Mouse (Mus musculus) adrenal gland, postnatal 25 days (tissue): ENCODE data around the gene Commd6. TPM values are rescaled to one million over a fixed set of nuclear protein-coding genes. Genes with fewer than 3 reads are reported as not detected.

Experiments
- DNase-seq: peaks from one replicate; pipeline ENCODE4 v3.0.0; 2021; ENCODE audit warnings: mixed read lengths
- long read RNA-seq: library from polyadenylated mRNA; stranded (forward); transcript quantifications from one replicate; pipeline ENCODE4 v2.0.0, GENCODE M21; 2021
- total RNA-seq: library from RNA; stranded (reverse); gene quantifications from 2 replicates; pipeline ENCODE4 v1.2.3, GENCODE M21; 2021

Commd6 gene
- total RNA-seq = 101 and 111 TPM in 2 replicates
- long read RNA-seq, full-length matches to known transcripts = 4 of 9 reads
- long read RNA-seq, partial matches to known transcripts = 0 of 9 reads
- long read RNA-seq, other reads (novel, unspliced or antisense) = 5 of 9 reads

- peak; percentile 91 for DNase-seq
Measured at GRCm38 (mm10) chr14:101640153-101640843, at the start of gene Commd6. TSS of gene Commd6 (minus strand) at chr14:101640686.

- no peak for DNase-seq
Measured at GRCm38 (mm10) chr14:101688406-101688805, 47.9 kb upstream of the Commd6 start.

DNA sequence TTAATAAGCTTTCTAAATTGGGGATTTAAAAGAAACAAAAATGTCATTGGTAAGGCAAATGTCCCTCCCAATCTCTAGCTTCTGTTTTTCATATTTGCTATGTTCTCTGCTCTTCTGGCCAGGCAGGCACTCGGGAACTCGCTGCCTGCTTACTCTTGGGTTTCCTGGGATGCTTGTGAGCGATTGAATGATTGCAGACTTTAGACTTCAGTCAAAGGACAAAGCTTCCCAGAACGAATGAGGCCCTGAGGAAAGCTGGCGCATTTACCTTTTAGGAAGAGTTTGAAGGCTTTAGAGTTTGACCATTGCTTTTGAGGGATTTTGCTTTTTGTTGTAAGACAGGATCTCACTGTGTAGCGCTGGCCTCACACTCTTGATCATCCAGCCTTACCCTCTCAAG, 47.2 kb upstream of the Commd6 start:
- DNase-seq = no peak

- DNase-seq = no peak
Measured at GRCm38 (mm10) chr14:101672226-101672625, 31.7 kb upstream of the Commd6 start.

DNA sequence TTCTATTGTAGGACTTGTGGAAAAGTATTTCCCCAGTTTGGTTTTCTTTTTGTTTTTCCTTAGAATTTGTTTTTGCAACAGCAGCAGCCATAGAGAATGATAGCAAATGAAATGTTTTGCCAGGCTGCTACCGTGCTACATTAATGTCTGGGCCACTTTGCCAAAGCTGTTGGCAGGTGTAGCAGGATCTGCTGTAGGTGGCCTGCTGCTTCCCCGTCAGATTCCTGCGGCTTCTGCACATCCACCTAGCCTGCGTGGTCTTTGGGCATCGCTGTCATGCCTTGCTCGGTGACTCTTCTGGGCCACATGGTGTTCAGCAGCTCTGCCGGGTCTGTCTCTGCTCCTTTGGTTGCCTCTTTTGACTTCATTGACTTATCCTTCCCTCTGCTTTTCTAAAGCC, 28.1 kb upstream of the Commd6 start:
- no peak for DNase-seq

DNA sequence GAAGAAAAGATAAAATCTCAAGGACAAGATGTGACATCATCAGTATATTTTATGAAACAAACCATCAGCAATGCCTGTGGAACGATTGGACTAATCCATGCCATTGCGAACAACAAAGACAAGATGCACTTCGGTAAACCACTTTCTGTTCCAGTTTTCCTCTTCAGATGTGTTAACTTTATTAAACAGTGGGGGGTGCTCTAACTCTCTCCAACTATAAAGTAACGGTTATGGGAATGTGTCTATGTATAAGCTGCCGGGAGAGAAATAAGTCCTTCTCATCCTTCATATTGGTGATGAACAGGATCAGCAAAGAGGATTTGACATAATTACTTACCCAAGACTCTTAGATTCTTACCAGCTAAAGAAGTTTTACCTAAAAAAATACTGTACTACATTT, 26.1 kb upstream of the Commd6 start:
- DNase-seq = no peak

GRCm38 (mm10) chr14:101666056-101666455, 25.6 kb upstream of the Commd6 start:
- DNase-seq = no peak

DNA sequence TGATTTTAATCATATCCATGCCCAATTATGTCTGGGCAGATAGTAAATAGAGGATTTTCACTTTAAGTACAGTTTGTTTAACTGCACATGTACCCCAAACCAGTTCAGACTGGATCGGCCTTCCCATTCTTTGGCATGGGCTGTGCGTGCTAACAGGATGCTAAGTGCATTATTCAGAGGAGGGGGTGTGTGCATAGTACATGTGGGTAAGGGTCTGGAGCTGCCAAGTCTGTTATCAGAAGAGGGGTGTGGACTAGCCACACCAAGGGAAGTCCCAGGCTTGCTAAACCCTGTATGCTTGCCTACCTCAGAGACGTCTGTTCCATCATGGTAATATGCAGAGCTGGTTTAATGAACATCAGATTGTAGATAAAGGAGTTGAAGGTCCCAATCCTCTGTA, 23.8 kb upstream of the Commd6 start:
- no peak for DNase-seq

DNA sequence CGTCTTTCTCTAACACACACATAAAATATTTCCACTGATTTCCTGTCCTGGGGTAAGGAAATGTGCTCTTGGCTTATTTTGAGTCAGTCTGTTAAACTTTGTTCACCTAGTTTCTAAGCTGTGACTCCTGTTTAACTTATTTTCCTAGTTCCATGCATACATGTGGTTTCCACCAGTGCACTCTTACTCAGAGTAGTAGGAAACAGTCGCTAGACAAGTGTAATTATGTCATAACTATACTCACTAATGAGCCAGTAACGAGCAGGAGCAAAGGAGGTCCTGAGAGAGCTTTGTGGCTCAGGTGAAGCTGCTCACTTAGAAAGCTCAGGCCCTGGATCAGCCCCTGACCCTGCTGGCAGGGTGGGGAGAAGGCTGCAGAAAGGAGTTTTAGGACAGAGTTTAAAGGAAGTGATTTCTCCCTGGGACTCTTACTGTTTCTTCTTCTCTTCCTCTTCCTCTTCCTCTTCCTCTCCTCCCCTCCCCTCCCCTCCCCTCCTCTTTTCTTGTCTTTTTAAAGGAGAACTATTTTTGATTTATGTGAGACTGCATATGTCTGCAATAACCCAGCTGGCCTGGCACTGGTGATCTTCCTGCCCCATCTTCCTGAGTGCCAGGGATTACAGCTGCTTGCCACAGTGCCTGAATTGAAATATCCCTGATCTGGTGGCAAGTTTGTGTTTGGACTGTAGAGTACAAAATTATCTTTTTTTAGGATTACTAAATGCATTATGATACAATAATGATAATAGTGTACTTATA, 21.3 kb upstream of the Commd6 start:
- DNase-seq = no peak

- DNase-seq = no peak
Measured at GRCm38 (mm10) chr14:101656307-101656706, 15.8 kb upstream of the Commd6 start.

DNA sequence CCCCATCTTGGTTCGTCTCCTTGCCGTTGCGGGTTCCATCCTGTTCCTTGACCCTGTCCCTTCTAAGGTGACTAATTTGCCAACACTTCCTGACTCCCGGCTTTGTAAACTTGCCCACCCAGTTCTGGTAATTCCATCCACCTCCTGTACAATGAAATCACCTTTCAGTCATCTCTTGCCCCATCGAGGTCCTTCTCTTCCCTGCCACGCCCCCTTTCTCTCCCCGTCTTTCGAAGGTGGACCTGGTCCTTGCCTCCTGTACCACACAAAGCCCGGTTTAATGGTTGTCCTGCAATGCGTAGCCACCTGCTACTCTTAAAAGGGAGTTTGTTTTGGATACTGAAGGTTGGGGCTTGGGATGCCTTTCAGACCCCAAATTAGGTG, 14.0 kb upstream of the Commd6 start:
- no peak for DNase-seq

DNA sequence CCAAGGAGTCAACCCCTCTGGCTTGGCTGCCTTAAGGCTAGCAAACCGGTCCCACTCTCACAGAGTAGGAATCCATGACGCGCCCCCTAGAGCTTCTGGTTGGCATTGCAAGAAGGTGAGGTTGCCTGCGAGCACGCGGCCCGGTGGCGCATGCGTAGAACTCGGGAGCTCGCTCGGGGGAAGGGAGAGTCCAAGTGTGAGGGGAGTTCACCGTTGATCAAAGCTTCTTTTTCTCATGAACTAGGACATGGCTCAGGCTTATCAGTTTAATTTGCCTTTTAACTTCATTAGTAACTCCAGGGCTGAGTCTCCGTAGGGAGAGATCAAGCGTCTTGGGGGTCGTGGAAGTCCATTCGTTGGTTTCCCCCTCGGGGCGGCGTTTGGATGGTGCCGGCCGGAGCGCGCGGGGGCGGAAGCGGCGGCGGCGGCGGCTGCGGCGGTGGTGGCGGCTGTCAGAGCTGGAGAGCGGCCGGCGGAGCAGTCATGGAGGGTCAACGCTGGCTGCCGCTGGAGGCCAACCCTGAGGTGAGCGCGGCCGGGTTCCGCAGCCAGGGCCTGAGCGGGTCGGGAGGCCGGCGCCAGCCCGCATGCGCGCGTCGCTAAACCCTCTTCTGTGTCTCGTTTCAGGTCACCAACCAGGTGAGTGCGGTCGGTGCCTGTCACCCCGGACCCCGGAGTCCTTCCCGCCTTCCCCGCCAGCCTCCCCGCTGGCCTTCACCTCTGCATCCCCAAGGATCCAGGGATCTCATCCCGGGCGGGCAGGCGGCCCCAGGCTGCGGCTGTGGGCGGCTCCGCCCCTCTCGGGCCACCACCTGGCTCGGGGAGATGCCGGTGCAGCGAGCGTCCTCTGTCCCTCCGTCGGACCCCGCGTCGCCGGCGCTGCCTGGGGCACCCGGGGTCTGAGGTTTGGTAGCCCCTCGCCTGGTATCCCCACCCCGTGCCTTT, 13.4 kb upstream of the Commd6 start, which contains the start of gene Uchl3:
Gene Uchl3 (plus strand): TSS at position 387 of the 945 bp plus-strand sequence.
- peak; percentile 98 for DNase-seq

DNA sequence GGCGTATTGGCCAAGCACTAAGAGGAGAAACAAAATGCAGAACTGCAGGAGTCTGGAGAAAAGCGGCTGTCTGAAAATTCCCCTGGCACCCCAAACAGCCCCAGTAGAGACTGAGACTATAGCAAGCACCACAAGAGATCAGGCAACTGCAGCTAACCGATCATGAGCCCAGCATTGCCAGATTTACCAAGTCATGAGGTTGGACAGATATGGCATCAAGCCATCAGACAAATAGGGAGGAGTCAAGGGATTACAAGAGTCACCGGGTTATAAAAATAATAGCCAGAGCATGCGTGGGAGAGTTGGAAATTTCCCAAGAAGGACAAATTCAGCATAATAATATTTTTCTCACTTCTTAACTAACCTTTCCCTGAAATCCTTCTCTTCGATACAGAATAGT, 12.1 kb upstream of the Commd6 start:
- no peak for DNase-seq

GRCm38 (mm10) chr14:101650551-101650950, 10.1 kb upstream of the Commd6 start:
- DNase-seq = no peak

GRCm38 (mm10) chr14:101644948-101645347, 4.5 kb upstream of the Commd6 start:
- no peak for DNase-seq

GRCm38 (mm10) chr14:101637381-101637780, 3.1 kb downstream of the Commd6 start:
- DNase-seq = no peak

- no peak for DNase-seq
Measured at GRCm38 (mm10) chr14:101635765-101636164, 4.7 kb downstream of the Commd6 start.

DNA sequence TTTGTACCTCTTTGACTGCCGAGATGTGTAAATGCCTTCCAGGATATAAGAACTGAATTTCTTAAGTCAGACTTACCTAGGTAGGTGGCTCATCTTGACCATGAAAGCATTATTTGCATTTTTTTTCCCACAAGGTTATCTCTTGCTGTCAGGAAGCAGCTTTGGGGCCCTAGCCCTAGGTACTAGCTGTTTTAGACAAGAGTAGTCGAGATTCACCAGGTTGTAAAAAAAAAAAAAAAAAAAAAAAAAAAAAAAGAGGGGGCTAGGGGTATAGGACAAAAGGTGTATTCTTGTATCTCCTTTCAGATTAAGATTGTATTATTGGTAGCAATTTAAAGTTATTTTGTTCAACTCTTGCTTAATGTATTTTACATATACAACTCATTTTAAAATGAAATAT, 9.9 kb downstream of the Commd6 start:
- no peak for DNase-seq

GRCm38 (mm10) chr14:101617680-101618079, 22.8 kb downstream of the Commd6 start:
- DNase-seq = no peak

- DNase-seq = no peak
Measured at GRCm38 (mm10) chr14:101616178-101616577, 24.3 kb downstream of the Commd6 start.

- no peak for DNase-seq
Measured at GRCm38 (mm10) chr14:101613206-101613605, 27.3 kb downstream of the Commd6 start.

DNA sequence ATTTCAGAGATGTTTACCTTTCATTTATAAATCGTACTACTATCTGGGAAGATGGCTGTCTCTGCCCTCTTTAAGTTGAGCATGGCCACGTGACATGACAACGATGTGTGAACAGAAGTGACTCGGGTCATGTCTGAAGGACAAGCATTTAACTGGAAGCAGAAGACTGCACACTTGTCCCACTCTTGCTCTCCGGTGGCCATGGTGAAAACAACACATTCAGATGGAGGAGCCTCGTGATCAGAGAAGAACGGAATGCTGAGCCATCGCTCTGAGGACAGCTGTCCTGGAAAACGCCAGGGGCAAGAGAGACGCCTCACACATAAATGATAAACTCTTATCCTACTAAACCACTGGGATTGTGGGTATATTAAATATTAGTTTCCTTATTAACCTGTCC, 29.8 kb downstream of the Commd6 start:
- DNase-seq = no peak
